8 mouse cellular contexts compared by ENCODE assay signal in genomic region chr7:98359951-98360620, GRCm38 (mm10). TPM values are rescaled to one million over a fixed set of nuclear protein-coding genes. Genes with fewer than 3 reads are reported as not detected.
A peak's percentile ranks its signal among the peaks of the same experiment; 100 is the strongest.
DNase-seq lines count a peak whose midpoint lies in the region; ATAC-seq and TF ChIP-seq lines count a peak whose summit lies in the region.

No protein-coding gene starts in this region.

- whole genome bisulfite sequencing in forebrain, embryonic 14.5 days, result under 1% methylated on average over 33 of the region's 33 CpGs
- WGBS in limb, embryonic 13.5 days, result under 1% methylated on average over 33 of the region's 33 CpGs
- under 1% methylated on average over 33 of the region's 33 CpGs for WGBS in midbrain, postnatal 0 days

- DNase-seq in cerebellum, adult 9-10 months, result no peak
- peak; percentile 83 for DNase-seq in brain, embryonic 14.5 days (ENCODE audit: low read depth)
- DNase-seq in forebrain, embryonic 14.5 days (ENCODE audit: low spot score), result peak; percentile 69
- peak; percentile 83 for DNase-seq in midbrain, postnatal 0 days (ENCODE audit: low spot score)
- no peak for DNase-seq in frontal cortex, postnatal 14 days (ENCODE audit: low spot score in 2 of 2)

- H3K4me2 ChIP-seq in forebrain, embryonic 14.5 days (ENCODE audit: low read length), result peak overlapping the region; percentile 98
- H3K4me2 ChIP-seq in limb, embryonic 13.5 days (replicated peaks), result peak overlapping the region; percentile 87
- peak overlapping the region; percentile 98 for H3K4me2 ChIP-seq in midbrain, postnatal 0 days (ENCODE audit: low read depth, low read length, poor library complexity, severe bottlenecking)

- H3K36me3 ChIP-seq in forebrain, embryonic 14.5 days (ENCODE audit: control insufficient read depth, insufficient read depth, low read length), result no peaks in the 10 kb centered on the region
- H3K36me3 ChIP-seq in limb, embryonic 13.5 days, result peaks cover 7% of the 10 kb centered on the region; the same call in 1 of the 2 replicates
- no peaks in the 10 kb centered on the region for H3K36me3 ChIP-seq in midbrain, postnatal 0 days (ENCODE audit: insufficient read depth, low read length)

- H3K9ac ChIP-seq in forebrain, embryonic 14.5 days (ENCODE audit: low read length), result peak overlapping the region; percentile 86
- peak overlapping the region; percentile 88 for H3K9ac ChIP-seq in limb, embryonic 13.5 days
- peak overlapping the region; percentile 75 for H3K9ac ChIP-seq in midbrain, postnatal 0 days (replicated peaks; ENCODE audit: low read length, poor library complexity, severe bottlenecking)

- H3K4me1 ChIP-seq in forebrain, embryonic 14.5 days (ENCODE audit: control insufficient read depth, insufficient read depth, low read length), result peaks cover 32% of the 10 kb centered on the region
- H3K4me1 ChIP-seq in limb, embryonic 13.5 days, result peaks cover 55% of the 10 kb centered on the region
- H3K4me1 ChIP-seq in midbrain, postnatal 0 days (ENCODE audit: insufficient read depth, low read length), result peaks cover 21% of the 10 kb centered on the region

- TF ChIP-seq CTCF in brain, embryonic 14.5 days (IDR thresholded peaks at IDR 0.05; ENCODE audit: borderline replicate concordance, extremely low read depth, insufficient read depth, insufficient read length), result no peak
- TF ChIP-seq CTCF in midbrain, postnatal 0 days (IDR thresholded peaks at IDR 0.05), result no peak

- no peaks in the 10 kb centered on the region for H3K9me3 ChIP-seq in forebrain, embryonic 14.5 days (replicated peaks; ENCODE audit: control insufficient read depth, low read length)
- H3K9me3 ChIP-seq in limb, embryonic 13.5 days, result 0 out of 2 replicates have a peak, but pooled peaks cover 5% of the 10 kb centered on the region
- H3K9me3 ChIP-seq in midbrain, postnatal 0 days (ENCODE audit: low read length), result no peaks in the 10 kb centered on the region

- no peaks in the 10 kb centered on the region for H3K27me3 ChIP-seq in forebrain, embryonic 14.5 days (replicated peaks; ENCODE audit: control insufficient read depth, insufficient read depth, low read length)
- no peaks in the 10 kb centered on the region for H3K27me3 ChIP-seq in limb, embryonic 13.5 days
- no peaks in the 10 kb centered on the region for H3K27me3 ChIP-seq in midbrain, postnatal 0 days (ENCODE audit: insufficient read depth, low read length)

- peak overlapping the region; percentile 81 for H3K4me3 ChIP-seq in forebrain, embryonic 14.5 days (ENCODE audit: low read depth, low read length)
- H3K4me3 ChIP-seq in limb, embryonic 13.5 days, result peak overlapping the region; percentile 83
- H3K4me3 ChIP-seq in midbrain, postnatal 0 days (ENCODE audit: low read depth, low read length), result peak overlapping the region; percentile 90

- ATAC-seq in cerebellum, adult (ENCODE audit: insufficient number of reproducible peaks, low FRiP score, low TSS enrichment), result 0 out of 2 replicates have a peak, but pooled peaks have one; percentile 29
- peak; percentile 45 for ATAC-seq in forebrain, embryonic 14.5 days
- peak; percentile 16 to 30; a peak in 1 of 4 replicates for ATAC-seq in hematopoietic stem cell, adult 5-6 weeks (replicated peaks in 1 of 2; ENCODE audit: insufficient read depth in 1 of 2, low FRiP score in 2 of 2, low TSS enrichment in 1 of 2, low read depth in 1 of 2, poor library complexity in 2 of 2, severe bottlenecking in 2 of 2)
- ATAC-seq in limb, embryonic 13.5 days (ENCODE audit: low FRiP score, low read depth), result peak; percentile 49
- peak; percentile 77 for ATAC-seq in midbrain, postnatal 0 days (ENCODE audit: low FRiP score)

- no peak for TF ChIP-seq POLR2A in brain, embryonic 14.5 days (IDR thresholded peaks at IDR 0.05; ENCODE audit: borderline replicate concordance, extremely low read depth, insufficient read depth, insufficient read length, poor library complexity, severe bottlenecking)

- peak overlapping the region; percentile 55; the same call in 1 of the 2 replicates for H3K27ac ChIP-seq in forebrain, embryonic 14.5 days (ENCODE audit: low read depth, low read length)
- peak overlapping the region; percentile 95 for H3K27ac ChIP-seq in limb, embryonic 13.5 days
- H3K27ac ChIP-seq in midbrain, postnatal 0 days (ENCODE audit: low read depth, low read length), result peak overlapping the region; percentile 79

RNA-seq across cellular contexts. Expression of gene Tsku, which starts 1.0 kb away (rescaled TPM):
- polyA plus RNA-seq in brain, embryonic 14.5 days (2012; rRNA removed), result 16.0 and 19.1 TPM in 2 replicates
- 10.5 and 10.8 TPM in 2 replicates for polyA plus RNA-seq in forebrain, embryonic 14.5 days (2014; fragmentation: Nextera tagmentation; extraction: Ambion mirVana)
- total RNA-seq in hematopoietic stem cell, adult 5-6 weeks (2017), result not detected in 2 replicates
- polyA plus RNA-seq in limb, embryonic 13.5 days (2015; fragmentation: Nextera tagmentation; extraction: Ambion mirVana), result 22.4 and 23.1 TPM in 2 replicates
- 30.7 and 32.1 TPM in 2 replicates for total RNA-seq in midbrain, postnatal 0 days (2014; rRNA removed)
- polyA plus RNA-seq in midbrain, postnatal 0 days (2015; fragmentation: Nextera tagmentation; extraction: Ambion mirVana), result 6.1 and 7.0 TPM in 2 replicates

RNA-seq across cellular contexts. Expression of gene Acer3, which starts 39.1 kb away (rescaled TPM):
- 10.5 and 11.0 TPM in 2 replicates for polyA plus RNA-seq in brain, embryonic 14.5 days (2012; rRNA removed)
- polyA plus RNA-seq in forebrain, embryonic 14.5 days (2014; fragmentation: Nextera tagmentation; extraction: Ambion mirVana), result 10.1 and 11.3 TPM in 2 replicates
- total RNA-seq in hematopoietic stem cell, adult 5-6 weeks (2017), result 17.6 and 30.8 TPM in 2 replicates
- polyA plus RNA-seq in limb, embryonic 13.5 days (2015; fragmentation: Nextera tagmentation; extraction: Ambion mirVana), result 33.7 and 34.7 TPM in 2 replicates
- total RNA-seq in midbrain, postnatal 0 days (2014; rRNA removed), result 12.0 and 15.5 TPM in 2 replicates
- 19.4 and 19.8 TPM in 2 replicates for polyA plus RNA-seq in midbrain, postnatal 0 days (2015; fragmentation: Nextera tagmentation; extraction: Ambion mirVana)

Comparison
In these comparisons a context has a peak if more than half of its experiments do, and no peak if none do; other contexts are left out.
1. ATAC-seq: peak in every context shown above with its lines; median percentile 77 in midbrain, postnatal 0 days; 49 in limb, embryonic 13.5 days; 45 in forebrain, embryonic 14.5 days; 29 in cerebellum, adult; 23 in hematopoietic stem cell, adult 5-6 weeks.
2. DNase-seq: peak in brain, embryonic 14.5 days (single experiment), forebrain, embryonic 14.5 days (single experiment) and midbrain, postnatal 0 days (single experiment); none in cerebellum, adult 9-10 months (single experiment) and frontal cortex, postnatal 14 days (0 of 2).
3. Peak in every context shown above with its lines, with median percentiles within 50 percentile points of each other: H3K27ac ChIP-seq, H3K4me2 ChIP-seq, H3K4me3 ChIP-seq and H3K9ac ChIP-seq.